Mouse (Mus musculus) ES-Bruce4 (cell line): ENCODE data around the gene Il4.

Experiments used
- CTCF ChIP-seq: IDR thresholded peaks from one replicate; pipeline ENCODE4 v1.8.1; 2011; ENCODE audit warnings: low read depth, low read length
- EP300 ChIP-seq: IDR thresholded peaks from 2 replicates; pipeline ENCODE4 v1.6.1; 2011; ENCODE audit warnings: low read depth, low read length; ENCODE audit not compliant: insufficient read depth
- POLR2A ChIP-seq: IDR thresholded peaks from one replicate; pipeline ENCODE4 v1.8.1; 2011; ENCODE audit warnings: low read length; ENCODE audit not compliant: insufficient read depth

GRCm38 (mm10) chr11:53615172-53615571 lies 3.3 kb downstream of the Il4 start:
- TF ChIP-seq CTCF (no peak), POLR2A (no peak), EP300 (no peak)
